Mouse (Mus musculus) liver, embryonic 14 days (tissue): ENCODE data around the gene Lypd3. TPM values are rescaled to one million over a fixed set of nuclear protein-coding genes. Genes with fewer than 3 reads are reported as not detected.

Experiments used
- polyA plus RNA-seq: library from polyadenylated mRNA; depleted of rRNA; stranded (reverse); fragments of >200 nt; gene quantifications from 2 replicates; pipeline ENCODE4 v1.2.3, GENCODE M21; 2012; rRNA removed

Lypd3 gene
- polyA plus RNA-seq, result 0.16 TPM in 1 of 2 replicates, not detected in the other

GRCm38 (mm10) chr7:24636264-24636663 is at the start of gene Lypd3:
Gene Lypd3 (plus strand): TSS chr7:24636550.

GRCm38 (mm10) chr7:24587330-24588105 is 48.8 kb upstream of the Lypd3 start, which contains the start of the genes Ethe1 and Zfp575:
Gene Ethe1 (plus strand): TSS chr7:24587543.
Gene Zfp575 (minus strand): TSS chr7:24587641.

GRCm38 (mm10) chr7:24610144-24610878 is 26.0 kb upstream of the Lypd3 start, which contains the start of gene Phldb3:
Gene Phldb3 (plus strand): TSS chr7:24610763.

GRCm38 (mm10) chr7:24676575-24676974 is 40.2 kb downstream of the Lypd3 start, which contains the start of gene Tex101:
Gene Tex101 (minus strand): TSS chr7:24676675.

Other genes with a start within 250 kb of the Lypd3 start
- gene Smg9, start 236.9 kb upstream of the Lypd3 start, polyA plus RNA-seq, result 18.1 and 19.0 TPM in 2 replicates
- 0.01 TPM in 1 of 2 replicates, not detected in the other for gene Irgc1, start 184.3 kb upstream of the Lypd3 start, polyA plus RNA-seq
- gene Plaur, start 174.1 kb upstream of the Lypd3 start, polyA plus RNA-seq, result 1.7 and 2.1 TPM in 2 replicates
- 0.27 and 0.43 TPM in 2 replicates for gene Cadm4, start 154.5 kb upstream of the Lypd3 start, polyA plus RNA-seq
- 3.0 and 3.6 TPM in 2 replicates for gene Zfp428, start 129.5 kb upstream of the Lypd3 start, polyA plus RNA-seq
- not detected in 2 replicates for gene AC161166.1, start 124.1 kb upstream of the Lypd3 start, polyA plus RNA-seq
- gene Irgq, start 105.9 kb upstream of the Lypd3 start, polyA plus RNA-seq, result 1.7 and 1.9 TPM in 2 replicates
- gene Pinlyp, start 90.4 kb upstream of the Lypd3 start, polyA plus RNA-seq, result 0.03 TPM in 1 of 2 replicates, not detected in the other
- gene Xrcc1, start 90.3 kb upstream of the Lypd3 start, polyA plus RNA-seq, result 27.1 and 28.3 TPM in 2 replicates
- gene Ethe1, start 49.0 kb upstream of the Lypd3 start, polyA plus RNA-seq, result 11.6 and 14.7 TPM in 2 replicates
- 0.08 and 0.12 TPM in 2 replicates for gene Zfp575, start 48.9 kb upstream of the Lypd3 start, polyA plus RNA-seq
- 0.61 and 0.70 TPM in 2 replicates for gene Phldb3, start 25.8 kb upstream of the Lypd3 start, polyA plus RNA-seq
- not detected in 2 replicates for gene Tex101, start 40.1 kb downstream of the Lypd3 start, polyA plus RNA-seq
- gene BC049730, start 72.7 kb downstream of the Lypd3 start, polyA plus RNA-seq, result not detected in 2 replicates
- not detected in 2 replicates for gene Gm4763, start 90.4 kb downstream of the Lypd3 start, polyA plus RNA-seq
- gene Cd177, start 123.8 kb downstream of the Lypd3 start, polyA plus RNA-seq, result 0.75 and 1.2 TPM in 2 replicates
- gene Ceacam10, start 140.7 kb downstream of the Lypd3 start, polyA plus RNA-seq, result 0.24 and 0.32 TPM in 2 replicates
- 1.7 and 1.9 TPM in 2 replicates for gene Gm9844, start 225.7 kb downstream of the Lypd3 start, polyA plus RNA-seq
- not detected in 2 replicates for gene Lypd4, start 233.4 kb downstream of the Lypd3 start, polyA plus RNA-seq
- gene Dmrtc2, start 233.5 kb downstream of the Lypd3 start, polyA plus RNA-seq, result not detected in 2 replicates
- 596 and 702 TPM in 2 replicates for gene Rps19, start 247.8 kb downstream of the Lypd3 start, polyA plus RNA-seq